Mouse (Mus musculus) ES-Bruce4 (cell line): ENCODE data around the gene Endog. TPM values are rescaled to one million over a fixed set of nuclear protein-coding genes. Genes with fewer than 3 reads are reported as not detected.
"Not testable (repeated sequence)": the region's sequence is repeated elsewhere in the genome, so short reads cannot be mapped to it uniquely, and the experiment has no call there.

ENCODE experiments used
- H3K27ac ChIP-seq: 2 replicates; pipeline ENCODE4 v1.5.1; 2012; ENCODE audit warnings: low read length, inconsistent platforms; ENCODE audit not compliant: insufficient read depth
- H3K27me3 ChIP-seq: 2 replicates; pipeline ENCODE4 v1.6.1; 2012; ENCODE audit warnings: mild to moderate bottlenecking, low read length, inconsistent platforms; ENCODE audit not compliant: control insufficient read depth, poor library complexity, insufficient read depth, severe bottlenecking
- H3K36me3 ChIP-seq: 2 replicates; pipeline ENCODE4 v1.6.1; 2012; ENCODE audit warnings: inconsistent platforms, mild to moderate bottlenecking, low read length, moderate library complexity; ENCODE audit not compliant: control insufficient read depth, poor library complexity, insufficient read depth, severe bottlenecking
- H3K4me1 ChIP-seq: one replicate; pipeline ENCODE4 v1.8.1; 2011; ENCODE audit warnings: low read length; ENCODE audit not compliant: control insufficient read depth, insufficient read depth
- H3K4me3 ChIP-seq: 2 replicates; pipeline ENCODE4 v1.5.1; 2011; ENCODE audit warnings: low read depth, mild to moderate bottlenecking, low read length
- H3K9ac ChIP-seq: 2 replicates; pipeline ENCODE4 v1.6.1; 2012; ENCODE audit warnings: low read depth, mild to moderate bottlenecking, inconsistent platforms; ENCODE audit not compliant: poor library complexity, severe bottlenecking
- H3K9me3 ChIP-seq: replicated peaks from 2 replicates; pipeline ENCODE4 v1.6.1; 2012; ENCODE audit warnings: mild to moderate bottlenecking, low read length, inconsistent platforms; ENCODE audit not compliant: control insufficient read depth, poor library complexity, insufficient read depth, severe bottlenecking
- CTCF ChIP-seq: IDR thresholded peaks from one replicate; pipeline ENCODE4 v1.8.1; 2011; ENCODE audit warnings: low read depth, low read length
- EP300 ChIP-seq: IDR thresholded peaks from 2 replicates; pipeline ENCODE4 v1.6.1; 2011; ENCODE audit warnings: low read depth, low read length; ENCODE audit not compliant: insufficient read depth
- POLR2A ChIP-seq: IDR thresholded peaks from one replicate; pipeline ENCODE4 v1.8.1; 2011; ENCODE audit warnings: low read length; ENCODE audit not compliant: insufficient read depth
- polyA plus RNA-seq: library from polyadenylated mRNA; stranded (reverse); fragments of >200 nt; gene quantifications from 2 replicates; pipeline ENCODE4 v1.2.4, GENCODE M21; 2011; ENCODE audit warnings: low read depth; ENCODE audit not compliant: missing spikeins, insufficient read depth, insufficient read length

Endog gene
- polyA plus RNA-seq, 1 experiment, result 6.5 TPM

DNA sequence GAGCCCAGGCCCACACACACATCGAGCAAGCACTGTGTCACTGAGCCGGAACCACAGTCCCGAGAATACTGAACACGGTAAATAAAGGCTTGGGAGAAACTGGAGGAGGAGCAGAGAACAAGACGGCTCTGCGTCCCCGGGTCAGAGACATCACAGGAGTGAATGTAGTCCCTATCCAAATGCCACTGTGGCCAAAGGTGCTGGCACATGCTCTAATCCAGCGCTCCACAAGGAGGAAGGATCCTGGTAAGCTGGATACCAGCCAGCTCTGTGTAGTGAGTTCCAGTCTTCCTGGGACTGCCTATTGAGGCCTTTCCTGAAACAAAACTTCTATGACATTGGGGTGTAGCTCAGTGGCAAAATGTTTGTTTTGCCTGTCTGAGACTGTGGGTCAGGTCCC, 18.7 kb upstream of the Endog start:
- H3K9me3 ChIP-seq, result no peaks in the 10 kb centered on the region
- no peak overlapping the region for H3K27ac ChIP-seq
- H3K27me3 ChIP-seq, result no peaks in the 10 kb centered on the region
- H3K4me3 ChIP-seq, result no peak overlapping the region
- H3K36me3 ChIP-seq, result peaks cover 24% of the 10 kb centered on the region
- no peak overlapping the region for H3K9ac ChIP-seq
- peaks cover 7% of the 10 kb centered on the region for H3K4me1 ChIP-seq
- no peak for TF ChIP-seq CTCF

DNA sequence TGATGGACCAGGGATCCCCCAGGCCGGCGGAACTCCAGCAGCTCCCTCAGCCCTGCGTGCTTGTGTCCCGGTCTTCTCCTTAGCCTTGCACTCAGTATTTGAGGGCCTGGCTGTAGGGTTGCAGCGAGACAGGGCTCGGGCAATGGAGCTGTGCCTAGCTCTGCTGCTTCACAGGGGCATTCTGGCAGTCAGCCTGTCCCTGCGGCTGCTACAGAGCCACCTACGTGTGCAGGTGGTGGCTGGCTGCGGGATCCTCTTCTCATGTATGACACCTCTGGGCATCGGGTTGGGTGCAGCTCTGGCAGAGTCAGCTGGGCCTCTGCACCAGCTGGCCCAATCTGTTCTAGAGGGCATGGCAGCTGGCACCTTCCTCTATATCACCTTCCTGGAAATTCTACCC, 11.4 kb upstream of the Endog start:
- not testable (repeated sequence) for H3K27ac ChIP-seq, H3K9me3 ChIP-seq, H3K9ac ChIP-seq, H3K4me3 ChIP-seq, H3K36me3 ChIP-seq, H3K4me1 ChIP-seq, H3K27me3 ChIP-seq

DNA sequence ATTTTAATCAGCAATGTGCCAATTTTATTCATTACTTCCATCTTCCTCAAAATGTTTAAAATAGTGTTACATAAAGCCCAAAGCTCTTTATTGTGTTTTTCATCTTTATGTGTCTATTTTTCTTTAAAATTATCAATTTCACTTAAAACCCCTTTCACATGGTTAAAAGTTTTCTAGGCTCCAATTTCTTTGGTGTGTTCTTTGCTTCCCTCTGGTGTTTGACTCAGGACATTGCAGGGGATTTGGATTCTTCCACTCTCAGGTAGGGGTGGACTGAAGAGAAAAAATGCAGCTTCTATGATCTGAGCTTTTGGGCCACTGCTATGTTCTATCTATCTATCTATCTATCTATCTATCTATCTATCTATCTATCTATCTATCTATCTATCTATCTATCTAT, 9.5 kb upstream of the Endog start:
- no peaks in the 10 kb centered on the region for H3K36me3 ChIP-seq
- no peak overlapping the region for H3K27ac ChIP-seq
- TF ChIP-seq POLR2A (no peak), CTCF (no peak), EP300 (no peak)
- no peaks in the 10 kb centered on the region for H3K27me3 ChIP-seq
- H3K4me3 ChIP-seq, result no peak overlapping the region
- no peak overlapping the region for H3K9ac ChIP-seq
- H3K4me1 ChIP-seq, result peaks cover 4% of the 10 kb centered on the region
- peaks cover 10% of the 10 kb centered on the region for H3K9me3 ChIP-seq

DNA sequence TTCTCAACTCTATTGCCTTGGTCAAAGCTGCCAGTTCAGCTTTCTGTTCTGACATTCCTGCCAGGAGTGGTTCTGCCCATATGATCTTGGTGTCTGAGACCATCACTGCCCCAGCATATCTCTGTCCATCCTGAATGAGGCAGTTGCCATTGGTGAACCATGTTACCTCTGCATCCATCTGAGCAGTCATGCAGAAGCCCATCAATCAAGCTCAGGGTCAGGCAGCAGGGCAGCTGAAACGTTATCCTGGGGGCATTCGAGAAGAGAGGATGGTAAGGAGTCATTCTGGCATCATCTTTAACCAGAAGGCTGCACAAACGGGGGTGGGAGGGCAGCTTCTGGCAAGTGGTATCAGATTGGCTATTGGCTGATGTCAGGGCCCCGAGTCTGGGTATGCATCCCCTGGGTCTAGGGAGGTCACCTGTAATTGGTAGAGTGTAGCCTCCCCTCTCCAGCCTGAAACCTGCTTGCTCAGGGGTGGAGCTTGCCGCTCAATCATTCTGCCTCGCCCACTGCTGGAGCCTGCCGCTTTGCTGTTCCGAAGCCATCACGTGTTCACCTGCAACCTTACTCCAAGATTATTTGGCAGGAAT, 6.9 kb upstream of the Endog start:
- no peaks in the 10 kb centered on the region for H3K36me3 ChIP-seq
- no peak for TF ChIP-seq CTCF
- no peak for TF ChIP-seq POLR2A
- no peak for TF ChIP-seq EP300
- H3K27ac ChIP-seq, result no peak overlapping the region
- H3K4me1 ChIP-seq, result peaks cover 4% of the 10 kb centered on the region
- peaks cover 13% of the 10 kb centered on the region for H3K9me3 ChIP-seq
- no peak overlapping the region for H3K4me3 ChIP-seq
- H3K27me3 ChIP-seq, result no peaks in the 10 kb centered on the region
- H3K9ac ChIP-seq, result no peak overlapping the region

DNA sequence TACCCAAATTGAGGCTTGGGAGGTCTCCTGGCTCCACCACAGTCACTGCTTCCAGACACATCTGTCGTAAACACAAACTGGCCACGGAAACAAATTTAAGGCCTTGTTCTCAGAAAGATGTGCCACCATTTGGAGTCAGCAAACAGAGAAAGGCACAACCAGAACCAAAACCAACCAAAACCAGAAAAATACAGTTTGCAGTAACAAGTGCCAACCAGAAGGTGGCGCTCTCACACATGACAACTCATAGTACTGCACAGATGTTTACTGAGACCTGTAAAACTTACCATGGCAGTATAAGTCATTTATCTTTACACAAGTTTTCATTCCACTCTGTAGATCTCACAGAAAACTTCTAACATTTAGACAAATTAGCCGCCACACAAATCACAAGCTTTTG, 4.6 kb upstream of the Endog start:
- Histone ChIP-seq H3K4me3 (no peak overlapping the region), H3K9me3 (peaks cover 13% of the 10 kb centered on the region), H3K9ac (no peak overlapping the region), H3K27ac (no peak overlapping the region), H3K27me3 (no peaks in the 10 kb centered on the region), H3K36me3 (no peaks in the 10 kb centered on the region), H3K4me1 (peaks cover 4% of the 10 kb centered on the region)
- TF ChIP-seq POLR2A, result no peak
- TF ChIP-seq CTCF, result peak; percentile 9

DNA sequence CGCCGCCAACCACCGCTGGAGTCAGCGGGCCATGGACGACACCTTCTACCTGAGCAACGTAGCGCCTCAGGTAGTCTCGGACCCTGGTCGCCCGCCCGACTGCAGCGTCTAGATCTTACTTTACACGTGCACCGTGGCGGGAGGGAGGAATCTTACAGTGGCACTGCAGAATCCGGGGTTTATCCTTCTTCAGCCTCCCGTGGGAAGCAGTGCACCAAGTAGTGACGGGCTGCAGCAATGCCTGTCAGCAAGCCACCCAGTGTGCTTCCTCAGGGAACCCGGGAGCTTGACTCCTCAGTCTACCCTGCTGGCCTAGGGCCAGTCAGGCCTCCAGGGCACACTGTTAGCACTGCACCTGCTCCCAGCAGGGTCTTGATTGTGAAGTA, 697 bp downstream of the Endog start:
- TF ChIP-seq EP300 (no peak), POLR2A (no peak)
- Histone ChIP-seq H3K27ac (no peak overlapping the region), H3K9me3 (peaks cover 2% of the 10 kb centered on the region; the same call in 1 of the 2 replicates), H3K36me3 (peaks cover 29% of the 10 kb centered on the region), H3K9ac (peak overlapping the region; percentile 69), H3K4me1 (peaks cover under 1% of the 10 kb centered on the region), H3K27me3 (no peaks in the 10 kb centered on the region), H3K4me3 (peak overlapping the region; percentile 75)
